Mouse (Mus musculus) spleen, adult 12 weeks (tissue): ENCODE measurements at regions not wholly inside any gene's neighbourhood (a gene's known extent, or its start where the extent isn't known, plus 50 kb on each side); places are given as distances from the start of the nearest gene placed in this dataset.

Experiments used
- DNase-seq: peaks from one replicate; pipeline ENCODE4 v3.0.0; 2022; ENCODE audit warnings: low spot score

- DNase-seq = no peak
Measured at GRCm38 (mm10) chr4:55615808-55616207, 83.5 kb upstream of the Klf4 start.

GRCm38 (mm10) chr4:55613523-55613922 lies 81.3 kb upstream of the Klf4 start:
- DNase-seq = no peak

- no peak for DNase-seq
Measured at GRCm38 (mm10) chr4:55610998-55611397, 78.7 kb upstream of the Klf4 start.

- DNase-seq = no peak
Measured at GRCm38 (mm10) chr4:55609214-55609613, 76.9 kb upstream of the Klf4 start.

- DNase-seq = no peak
Measured at GRCm38 (mm10) chr4:55605541-55605940, 73.3 kb upstream of the Klf4 start.

GRCm38 (mm10) chr4:55604915-55605314 lies 72.6 kb upstream of the Klf4 start:
- DNase-seq = no peak

- DNase-seq = no peak
Measured at GRCm38 (mm10) chr4:55603821-55604435, 71.7 kb upstream of the Klf4 start.

GRCm38 (mm10) chr4:55595203-55595602 lies 62.9 kb upstream of the Klf4 start:
- no peak for DNase-seq

GRCm38 (mm10) chr4:55594699-55595098 lies 62.4 kb upstream of the Klf4 start:
- DNase-seq = no peak

- no peak for DNase-seq
Measured at GRCm38 (mm10) chr4:55593132-55593531, 60.9 kb upstream of the Klf4 start.

- no peak for DNase-seq
Measured at GRCm38 (mm10) chr4:55586212-55586611, 53.9 kb upstream of the Klf4 start.

GRCm38 (mm10) chr4:55583589-55583988 lies 51.3 kb upstream of the Klf4 start:
- no peak for DNase-seq
